Mouse (Mus musculus): ENCODE results near the gene Tax1bp1. TPM values are rescaled to one million over a fixed set of nuclear protein-coding genes. Genes with fewer than 3 reads are reported as not detected.
A peak's percentile ranks its signal among the peaks of the same experiment; 100 is the strongest.

Gene Tax1bp1
- polyA plus RNA-seq, 1 experiment, result 99.2 TPM

GRCm38 (mm10) chr6:52802181-52802580, 88.7 kb downstream of the Tax1bp1 start:
- peak overlapping the region; percentile 34; the same call in 1 of the 2 replicates for H3K27ac ChIP-seq (replicated peaks; ENCODE audit: low read depth, low read length)
- peaks cover 11% of the 10 kb centered on the region for H3K4me1 ChIP-seq (ENCODE audit: control insufficient read depth, insufficient read depth, insufficient read length, low read length)
- H3K4me3 ChIP-seq (ENCODE audit: insufficient read depth, low read depth, low read length), result peak overlapping the region; percentile 38

- no peak overlapping the region for H3K4me3 ChIP-seq (ENCODE audit: insufficient read depth, low read depth, low read length)
- H3K27ac ChIP-seq (replicated peaks; ENCODE audit: low read depth, low read length), result no peak overlapping the region
- peaks cover 11% of the 10 kb centered on the region for H3K4me1 ChIP-seq (ENCODE audit: control insufficient read depth, insufficient read depth, insufficient read length, low read length)
Observed at GRCm38 (mm10) chr6:52805237-52805856, 91.8 kb downstream of the Tax1bp1 start.

Other genes with a start within 250 kb of the Tax1bp1 start
- gene Hibadh, start 73.3 kb upstream of the Tax1bp1 start, polyA plus RNA-seq (2012; ENCODE audit: insufficient read depth, insufficient read length, missing spikeins), result 442 and 614 TPM in 2 replicates